Comparison of ENCODE assay signal across 21 mouse cellular contexts in the genomic region with DNA sequence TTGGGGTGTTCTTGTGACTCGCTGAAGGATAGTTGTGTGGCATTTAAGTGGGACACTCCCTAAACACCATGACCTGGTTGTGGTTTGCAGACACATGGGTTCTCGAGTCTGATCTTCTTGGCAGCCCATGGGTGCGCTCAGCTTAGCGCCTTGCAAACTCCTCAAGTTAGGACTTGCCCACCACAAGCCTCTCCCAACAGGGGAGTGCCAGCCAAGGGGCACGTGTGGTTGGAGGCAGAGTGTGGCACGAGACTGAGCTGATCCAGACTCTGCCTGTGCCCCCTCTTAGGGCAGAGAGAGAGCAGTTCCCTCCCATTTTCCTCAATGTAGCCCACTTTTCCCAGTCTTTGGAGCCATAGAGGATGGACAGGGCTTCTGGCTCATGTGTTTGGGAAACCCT. TPM values are rescaled to one million over a fixed set of nuclear protein-coding genes. Genes with fewer than 3 reads are reported as not detected.
DNase-seq lines count a peak whose midpoint lies in the region; ATAC-seq and TF ChIP-seq lines count a peak whose summit lies in the region.
"Had no signal": no experiment of that assay in that cellular context is flagged by ENCODE, and none has a peak within 500 bp of the region (broad histone marks: within the 10 kb centered on the region; RNA-seq: fewer than 3 reads in every experiment).

No protein-coding gene starts in this region.

- no peak overlapping the region for H3K4me3 ChIP-seq in stomach, postnatal 0 days (ENCODE audit: low read depth, low read length)
- H3K4me3 ChIP-seq: embryonic facial prominence, embryonic 13.5 days; forebrain, embryonic 10.5 days; forebrain, embryonic 12.5 days had no signal

- H3K4me2 ChIP-seq in stomach, postnatal 0 days (replicated peaks; ENCODE audit: low read depth), result no peak overlapping the region
- H3K4me2 ChIP-seq: embryonic facial prominence, embryonic 13.5 days; forebrain, embryonic 12.5 days had no signal

- ATAC-seq in stomach, postnatal 0 days (ENCODE audit: low FRiP score, low TSS enrichment), result 0 out of 2 replicates have a peak, but pooled peaks have one; percentile 47
- ATAC-seq: activated CD4-positive, CD25-positive, alpha-beta regulatory T cell, adult 4 months; forebrain, embryonic 14.5 days; forebrain, embryonic 16.5 days; Patski had no signal

- no peak overlapping the region for H3K27ac ChIP-seq in stomach, postnatal 0 days (replicated peaks)
- H3K27ac ChIP-seq: embryonic facial prominence, embryonic 13.5 days; forebrain, embryonic 10.5 days; forebrain, embryonic 12.5 days had no signal

- WGBS in stomach, postnatal 0 days, result 76% methylated on average over 6 of the region's 6 CpGs

- no peaks in the 10 kb centered on the region for H3K36me3 ChIP-seq in stomach, postnatal 0 days (ENCODE audit: control insufficient read depth, insufficient read depth, low read length)
- H3K36me3 ChIP-seq: embryonic facial prominence, embryonic 13.5 days; forebrain, embryonic 10.5 days; forebrain, embryonic 12.5 days; G1E had no signal

- no peaks in the 10 kb centered on the region for H3K27me3 ChIP-seq in stomach, postnatal 0 days (ENCODE audit: control insufficient read depth, insufficient read depth, low read length)
- H3K27me3 ChIP-seq: embryonic facial prominence, embryonic 13.5 days; forebrain, embryonic 12.5 days; Patski had no signal

- TF ChIP-seq CTCF in stomach, postnatal 0 days (IDR thresholded peaks at IDR 0.05; ENCODE audit: low read depth), result no peak

- TF ChIP-seq EP300 in stomach, postnatal 0 days (optimal IDR thresholded peaks at IDR 0.05), result no peak

- no peak overlapping the region for H3K9ac ChIP-seq in stomach, postnatal 0 days (ENCODE audit: low read length)
- H3K9ac ChIP-seq: embryonic facial prominence, embryonic 13.5 days; forebrain, embryonic 12.5 days had no signal

- H3K4me1 ChIP-seq in stomach, postnatal 0 days (replicated peaks; ENCODE audit: control insufficient read depth, insufficient read depth), result no peaks in the 10 kb centered on the region
- H3K4me1 ChIP-seq: forebrain, embryonic 12.5 days had no signal

- peak; percentile 55 for DNase-seq in urinary bladder, postnatal 14 days (ENCODE audit: low spot score)
- DNase-seq in urinary bladder, postnatal 25 days (ENCODE audit: low spot score), result no peak
- DNase-seq in fat pad, adult 2 months (ENCODE audit: extremely low read depth, low read depth, low spot score), result peak; percentile 47
- DNase-seq in stomach, postnatal 0 days (ENCODE audit: low spot score), result no peak
- no peak for DNase-seq in gastrocnemius, postnatal 10 days
- DNase-seq in gastrocnemius, adult 8-10 months (ENCODE audit: low spot score in 2 of 2), result no peak
- DNase-seq: adrenal gland, adult 8-10 months; adrenal gland, postnatal 14 days; cerebellum, adult 11-12 months; cerebellum, adult 2 months; cerebellum, adult 9-10 months; cerebellum, postnatal 10 days; cerebellum, postnatal 25 days had no signal

- H3K9me3 ChIP-seq in stomach, postnatal 0 days (ENCODE audit: control insufficient read depth, low read length), result no peaks in the 10 kb centered on the region
- H3K9me3 ChIP-seq: embryonic facial prominence, embryonic 13.5 days; forebrain, embryonic 10.5 days; forebrain, embryonic 12.5 days; G1E had no signal

RNA-seq across cellular contexts. Expression of a gene that starts 18.6 kb away (rescaled TPM):
- 42.9 and 46.2 TPM in 2 replicates for polyA plus RNA-seq in stomach, postnatal 0 days (2015; fragmentation: Nextera tagmentation; extraction: Ambion mirVana)
- 10 to 100 TPM; 40.1 to 51.9 TPM for total RNA-seq in gastrocnemius, postnatal 10 days (2021)
- total RNA-seq in gastrocnemius, adult 8-10 months (2022), result 10 to 100 TPM in 2 of 4 experiments, 1 to 10 TPM in 2; 5.7 to 16.2 (median 12.4) TPM

Comparison
In these comparisons a context has a peak if more than half of its experiments do, and no peak if none do; other contexts are left out.
1. DNase-seq: peak in urinary bladder, postnatal 14 days (single experiment) and fat pad, adult 2 months (single experiment); none in urinary bladder, postnatal 25 days (single experiment), stomach, postnatal 0 days (single experiment), gastrocnemius, postnatal 10 days (single experiment) and gastrocnemius, adult 8-10 months (0 of 2).